Mouse (Mus musculus) left cerebral cortex, adult 9 months (tissue): ENCODE results near the gene Card11.

ENCODE experiments used
- DNase-seq, 2 experiments: peaks; one replicate each; pipeline ENCODE4 v3.0.0; 2022; ENCODE audit warnings: low spot score in 2 of 2

Card11 gene

GRCm38 (mm10) chr5:140992093-140993070 is 8.0 kb downstream of the Card11 start:
- no peak for DNase-seq

- DNase-seq = no peak
These were observed 14.9 kb downstream of the Card11 start for GRCm38 (mm10) chr5:140985311-140986050.

GRCm38 (mm10) chr5:140981370-140981805 is 19.0 kb downstream of the Card11 start:
- DNase-seq = no peak

GRCm38 (mm10) chr5:140980783-140981182 is 19.6 kb downstream of the Card11 start:
- no peak for DNase-seq

- no peak for DNase-seq
These were observed 20.3 kb downstream of the Card11 start for GRCm38 (mm10) chr5:140980051-140980450.

GRCm38 (mm10) chr5:140962945-140963344 is 37.4 kb downstream of the Card11 start:
- peak in 1 of 2 experiments; percentile 76 for DNase-seq

- DNase-seq = no peak
These were observed 39.6 kb downstream of the Card11 start for GRCm38 (mm10) chr5:140960732-140961131.

GRCm38 (mm10) chr5:140959160-140959559 is 41.2 kb downstream of the Card11 start:
- DNase-seq = peak in 1 of 2 experiments; percentile 83

GRCm38 (mm10) chr5:140957106-140957505 is 43.3 kb downstream of the Card11 start:
- DNase-seq = no peak

GRCm38 (mm10) chr5:140955666-140956065 is 44.7 kb downstream of the Card11 start:
- DNase-seq = no peak

GRCm38 (mm10) chr5:140951801-140952200 is 48.6 kb downstream of the Card11 start:
- no peak for DNase-seq

GRCm38 (mm10) chr5:140948009-140948408 is 52.4 kb downstream of the Card11 start:
- DNase-seq = peak; percentile 62 to 84

GRCm38 (mm10) chr5:140946034-140946433 is 54.3 kb downstream of the Card11 start:
- no peak for DNase-seq

GRCm38 (mm10) chr5:140944382-140945125 is 55.8 kb downstream of the Card11 start:
- no peak for DNase-seq

- DNase-seq = peak; percentile 37 to 68
These were observed 59.4 kb downstream of the Card11 start for GRCm38 (mm10) chr5:140940923-140941491.

- no peak for DNase-seq
These were observed 60.0 kb downstream of the Card11 start for GRCm38 (mm10) chr5:140940257-140940922.

GRCm38 (mm10) chr5:140936816-140937215 is 63.6 kb downstream of the Card11 start:
- DNase-seq = no peak

GRCm38 (mm10) chr5:140935848-140936247 is 64.5 kb downstream of the Card11 start:
- DNase-seq = no peak

GRCm38 (mm10) chr5:140934639-140935315 is 65.6 kb downstream of the Card11 start:
- no peak for DNase-seq

- DNase-seq = no peak
These were observed 68.7 kb downstream of the Card11 start for GRCm38 (mm10) chr5:140931523-140932229.
